Mouse (Mus musculus): ENCODE results near the gene Muc15. TPM values are rescaled to one million over a fixed set of nuclear protein-coding genes. Genes with fewer than 3 reads are reported as not detected.

Gene Muc15
- under 1 TPM; 0.24 to 0.43 TPM for total RNA-seq (2021)

GRCm38 (mm10) chr2:110721290-110721753, at the start of gene Muc15:
Gene Muc15 (plus strand): TSS chr2:110721340.
- intact Hi-C loops (cut with DNase I): no loop called here

GRCm38 (mm10) chr2:110709436-110709835, 11.7 kb upstream of the Muc15 start:
- no peak for DNase-seq (ENCODE audit: extremely low spot score in 1 of 2, low spot score in 2 of 2)
- intact Hi-C loops (cut with DNase I): no loop called here

More at GRCm38 (mm10) chr2:110721290-110721753, at the start of gene Muc15:
- no peak for DNase-seq (ENCODE audit: extremely low spot score in 1 of 2, low spot score in 2 of 2)

- intact Hi-C loops (cut with DNase I): no loop called here
- DNase-seq (ENCODE audit: extremely low spot score in 1 of 2, low spot score in 2 of 2): peak; percentile 15 to 42
Observed at GRCm38 (mm10) chr2:110710055-110710720, 11.0 kb upstream of the Muc15 start.

- intact Hi-C loops (cut with DNase I): no loop called here
- no peak for DNase-seq (ENCODE audit: extremely low spot score in 1 of 2, low spot score in 2 of 2)
Observed at GRCm38 (mm10) chr2:110719051-110719450, 2.1 kb upstream of the Muc15 start.

- intact Hi-C loops (cut with DNase I): no loop called here
- DNase-seq (ENCODE audit: extremely low spot score in 1 of 2, low spot score in 2 of 2): no peak
Observed at GRCm38 (mm10) chr2:110722208-110722607, 1.1 kb downstream of the Muc15 start.

GRCm38 (mm10) chr2:110726106-110726505, 5.0 kb downstream of the Muc15 start:
- no peak for DNase-seq (ENCODE audit: extremely low spot score in 1 of 2, low spot score in 2 of 2)
- intact Hi-C loops (cut with DNase I): no loop called here

DNA sequence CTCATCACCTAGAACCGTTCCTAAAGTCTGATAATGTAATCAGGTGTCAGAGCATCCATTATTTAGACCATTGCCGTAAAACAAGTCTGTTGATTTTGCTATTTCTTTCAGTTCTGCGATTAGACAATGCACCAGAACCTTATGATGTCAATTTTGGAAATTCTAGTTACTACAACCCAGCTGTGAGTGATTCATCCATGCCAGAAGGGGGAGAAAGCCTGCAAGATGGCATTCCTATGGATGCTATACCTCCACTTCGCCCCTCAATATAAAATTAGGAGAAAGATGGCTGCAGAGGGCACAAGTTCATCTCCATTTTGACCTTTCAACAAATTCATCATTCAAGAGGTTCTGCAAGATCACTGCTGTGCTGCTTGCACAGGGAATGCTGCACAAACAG, 16.1 kb downstream of the Muc15 start:
- intact Hi-C loops (cut with DNase I): no loop called here
- DNase-seq (ENCODE audit: extremely low spot score in 1 of 2, low spot score in 2 of 2): no peak

DNA sequence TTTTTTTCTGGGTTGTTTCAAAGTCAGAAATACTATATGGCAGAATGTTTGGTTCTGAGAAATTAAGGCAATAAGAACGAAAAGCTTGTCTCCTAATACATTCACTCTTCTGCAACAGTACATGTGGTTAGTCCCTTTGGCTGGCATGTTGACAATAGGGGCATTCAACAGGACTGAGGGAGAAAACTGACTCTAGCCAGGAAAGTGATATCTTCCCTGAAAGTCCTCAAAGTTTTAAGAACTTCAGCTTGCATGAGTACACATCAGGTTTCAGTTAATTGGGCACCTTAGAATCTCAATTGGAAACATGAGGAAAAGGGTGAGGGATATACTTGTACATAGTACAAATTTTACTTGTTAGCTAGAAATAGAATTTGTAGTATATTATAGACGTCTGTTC, 16.8 kb downstream of the Muc15 start:
- intact Hi-C loops (cut with DNase I): no loop called here
- no peak for DNase-seq (ENCODE audit: extremely low spot score in 1 of 2, low spot score in 2 of 2)

- intact Hi-C loops (cut with DNase I): no loop called here
- no peak for DNase-seq (ENCODE audit: extremely low spot score in 1 of 2, low spot score in 2 of 2)
Observed at GRCm38 (mm10) chr2:110739781-110740180, 18.6 kb downstream of the Muc15 start.

DNA sequence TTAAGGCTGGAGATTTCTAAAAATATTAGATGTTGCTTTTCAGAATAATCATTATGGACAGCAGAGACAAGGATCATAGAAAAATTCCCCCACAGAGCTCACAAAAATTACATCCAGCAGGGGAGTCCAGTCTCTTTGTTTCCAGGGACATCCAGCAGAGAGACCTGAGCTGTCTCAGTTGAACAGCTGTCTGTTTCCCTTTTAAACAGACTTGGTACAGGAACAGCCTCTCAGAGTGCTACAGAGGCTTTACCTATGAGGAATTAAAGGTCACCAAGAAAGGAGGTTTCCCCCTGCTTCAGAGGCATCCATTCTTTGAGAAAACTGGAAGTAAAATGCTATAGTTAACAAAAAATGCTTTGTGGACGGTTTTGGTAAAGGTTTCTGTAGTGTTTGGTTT, 19.4 kb downstream of the Muc15 start:
- intact Hi-C loops (cut with DNase I): no loop called here

GRCm38 (mm10) chr2:110757556-110757955, 36.4 kb downstream of the Muc15 start:
- DNase-seq (ENCODE audit: extremely low spot score in 1 of 2, low spot score in 2 of 2): no peak
- intact Hi-C loops (cut with DNase I): no loop called here

More for the DNA sequence above, 19.4 kb downstream of the Muc15 start:
- DNase-seq (ENCODE audit: extremely low spot score in 1 of 2, low spot score in 2 of 2): no peak

DNA sequence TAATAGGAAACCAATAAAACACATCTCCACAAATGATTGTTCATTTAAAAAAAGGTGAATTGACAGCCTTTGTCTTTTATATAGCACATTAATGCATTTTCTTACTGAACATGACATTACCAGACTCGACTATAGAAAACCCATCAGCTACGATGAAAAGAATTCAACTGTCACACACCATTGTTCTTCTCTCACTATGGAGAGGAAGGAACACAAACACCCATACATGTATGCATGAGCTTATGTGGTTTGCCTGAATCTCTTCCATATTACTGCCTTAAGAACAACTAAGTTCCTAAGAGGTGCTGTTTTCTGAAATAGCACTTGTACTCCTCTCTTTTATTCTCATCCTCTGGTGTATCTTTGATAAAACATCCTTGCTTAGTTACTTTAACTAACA, 38.3 kb downstream of the Muc15 start:
- intact Hi-C loops (cut with DNase I): no loop called here
- DNase-seq (ENCODE audit: extremely low spot score in 1 of 2, low spot score in 2 of 2): no peak

- intact Hi-C loops (cut with DNase I): no loop called here
Observed at GRCm38 (mm10) chr2:110787396-110787795, 66.3 kb downstream of the Muc15 start.

More at GRCm38 (mm10) chr2:110787396-110787795, 66.3 kb downstream of the Muc15 start:
- DNase-seq (ENCODE audit: extremely low spot score in 1 of 2, low spot score in 2 of 2): no peak

Other genes with a start within 250 kb of the Muc15 start
- gene Slc5a12, start 124.0 kb upstream of the Muc15 start, total RNA-seq (2021): not detected
- 10 to 100 TPM; 16.5 to 17.2 TPM for gene Ano3, start 229.6 kb downstream of the Muc15 start, total RNA-seq (2021)